Mouse (Mus musculus) lung, embryonic 14.5 days (tissue): ENCODE data around the gene Sgms1. TPM values are rescaled to one million over a fixed set of nuclear protein-coding genes. Genes with fewer than 3 reads are reported as not detected.

Experiments
- ATAC-seq: fragments of 200-750 bp; cut with Nextera tagmentation; 2 replicates; pipeline ENCODE4 v1.8.0; 2017; ENCODE audit warnings: mild to moderate bottlenecking, moderate TSS enrichment, moderate library complexity; ENCODE audit not compliant: insufficient read depth
- DNase-seq: peaks from one replicate; pipeline ENCODE4 v3.0.0-alpha.2; 2015
- H3K27ac ChIP-seq: fragments of 300-500 bp; sonication (generic); 2 replicates; pipeline ENCODE4 v1.5.1; 2014; ENCODE audit warnings: low read depth, mild to moderate bottlenecking, moderate library complexity
- H3K27me3 ChIP-seq: fragments of 300-500 bp; sonication (generic); 2 replicates; pipeline ENCODE4 v1.6.1; 2014; ENCODE audit warnings: low read length, control low read depth; ENCODE audit not compliant: insufficient read depth
- H3K36me3 ChIP-seq: fragments of 300-500 bp; sonication (generic); 2 replicates; pipeline ENCODE4 v1.6.1; 2014; ENCODE audit warnings: control low read depth; ENCODE audit not compliant: insufficient read depth
- H3K4me1 ChIP-seq: fragments of 300-500 bp; sonication (generic); 2 replicates; pipeline ENCODE4 v1.6.1; 2014; ENCODE audit warnings: antibody characterized with exemption, control low read depth; ENCODE audit not compliant: insufficient read depth
- H3K4me2 ChIP-seq: fragments of 300-500 bp; sonication (generic); 2 replicates; pipeline ENCODE4 v1.6.1; 2014; ENCODE audit warnings: mild to moderate bottlenecking
- H3K4me3 ChIP-seq: fragments of 300-500 bp; sonication (generic); 2 replicates; pipeline ENCODE4 v1.5.1; 2014; ENCODE audit warnings: low read depth, low read length
- H3K9ac ChIP-seq: fragments of 300-500 bp; sonication (generic); 2 replicates; pipeline ENCODE4 v1.6.1; 2014
- H3K9me3 ChIP-seq: fragments of 300-500 bp; sonication (generic); 2 replicates; pipeline ENCODE4 v1.6.1; 2016; ENCODE audit warnings: low read depth, low read length, control low read depth
- CTCF ChIP-seq: IDR thresholded peaks from 2 replicates; pipeline ENCODE4 v1.5.1; 2016; ENCODE audit warnings: antibody characterized with exemption, low read depth
- WGBS: fragments of 180-500 bp; shearing (Covaris S2); extraction: QIAGEN DNeasy Blood & Tissue Kit; methylation state at CpG from one replicate; pipeline ENCODE4 v1.1.7; 2014; 5-methylcytosine and 5-hydroxymethylcytosine counted together
- polyA plus RNA-seq: library from polyadenylated mRNA; unstranded; fragments of >200 nt; fragmentation: Nextera tagmentation; extraction: Ambion mirVana; gene quantifications from 2 replicates; pipeline ENCODE4 v1.2.1, GENCODE M21; 2014

The Sgms1 gene
- polyA plus RNA-seq, 1 experiment from 2014 or later: 50.2 TPM

DNA sequence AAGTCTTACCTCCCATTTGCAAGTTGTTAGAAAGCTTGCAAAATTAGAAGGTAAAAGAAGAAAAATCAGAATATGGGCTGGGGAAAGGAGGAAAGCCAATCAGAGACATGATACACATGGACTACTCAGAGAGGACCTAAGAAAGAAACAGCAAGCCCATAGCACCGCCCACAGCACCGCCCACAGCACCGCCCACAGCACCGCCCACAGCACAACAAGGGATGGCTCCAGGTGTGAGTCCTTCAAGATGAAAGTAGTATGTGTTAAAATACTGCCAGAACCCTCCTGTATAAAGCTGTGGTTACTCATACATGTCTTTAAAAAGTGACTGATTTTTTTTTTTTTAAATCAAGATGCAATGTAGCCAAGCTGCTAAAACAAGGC lies 44.8 kb downstream of the Sgms1 start:
- WGBS: 24% methylated on average over 4 of the region's 4 CpGs
- no peak overlapping the region for H3K9ac ChIP-seq

DNA sequence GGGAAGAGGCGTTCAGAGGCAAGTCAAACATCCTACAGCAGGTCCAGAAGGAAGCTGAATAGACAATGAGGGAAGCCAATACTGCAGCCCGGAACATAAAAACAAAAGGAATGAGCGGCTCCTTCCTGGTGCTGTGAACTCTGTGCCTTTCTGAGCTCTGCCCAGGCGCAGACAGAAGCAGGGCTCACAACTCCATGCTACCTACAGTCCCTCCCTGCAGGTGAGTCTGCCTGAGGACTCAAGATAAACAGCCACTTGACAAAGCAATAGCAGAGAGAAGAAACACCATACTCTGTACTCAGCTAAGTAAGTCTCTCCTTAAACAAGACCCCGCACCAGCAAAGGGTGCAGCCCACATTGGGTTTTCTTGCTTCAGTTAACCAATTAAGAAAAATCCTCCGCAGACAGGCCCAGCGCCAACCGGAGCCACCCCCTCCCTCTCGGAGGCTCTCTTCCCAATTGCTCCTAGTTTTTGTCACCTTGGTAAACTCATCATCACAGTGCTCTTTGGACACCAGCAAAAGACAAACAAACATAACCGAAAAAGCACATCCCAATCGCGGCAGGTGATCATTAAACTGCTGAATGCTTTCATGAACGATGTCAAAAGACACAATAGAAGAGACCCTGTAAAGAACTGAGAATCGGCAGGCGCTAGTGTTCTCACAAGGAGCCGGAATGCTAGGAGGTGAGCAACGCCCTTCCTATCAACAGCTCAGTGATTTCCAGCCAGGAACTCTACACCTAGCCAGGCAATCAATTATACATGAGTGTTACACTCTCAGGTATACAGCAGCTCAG lies 45.4 kb downstream of the Sgms1 start:
- DNase-seq (no peak), ATAC-seq (no peak)
- TF ChIP-seq CTCF: no peak
- no peak overlapping the region for H3K4me3 ChIP-seq
- H3K36me3 ChIP-seq: no peaks in the 10 kb centered on the region
- 15% methylated on average over 17 of the region's 17 CpGs for WGBS
- H3K4me1 ChIP-seq: peaks cover 49% of the 10 kb centered on the region
- no peak overlapping the region for H3K9ac ChIP-seq
- no peaks in the 10 kb centered on the region for H3K9me3 ChIP-seq
- no peaks in the 10 kb centered on the region for H3K27me3 ChIP-seq
- peak overlapping the region; percentile 12; the same call in 1 of the 2 replicates for H3K27ac ChIP-seq
- peak overlapping the region; percentile 23 for H3K4me2 ChIP-seq

More for the DNA sequence above, 44.8 kb downstream of the Sgms1 start:
- no peak for DNase-seq
- TF ChIP-seq CTCF: no peak
- no peak overlapping the region for H3K27ac ChIP-seq
- H3K4me3 ChIP-seq: no peak overlapping the region
- no peaks in the 10 kb centered on the region for H3K27me3 ChIP-seq
- no peak for ATAC-seq
- peaks cover 49% of the 10 kb centered on the region for H3K4me1 ChIP-seq
- no peaks in the 10 kb centered on the region for H3K36me3 ChIP-seq
- H3K4me2 ChIP-seq: no peak overlapping the region; the same call in 1 of the 2 replicates
- no peaks in the 10 kb centered on the region for H3K9me3 ChIP-seq

DNA sequence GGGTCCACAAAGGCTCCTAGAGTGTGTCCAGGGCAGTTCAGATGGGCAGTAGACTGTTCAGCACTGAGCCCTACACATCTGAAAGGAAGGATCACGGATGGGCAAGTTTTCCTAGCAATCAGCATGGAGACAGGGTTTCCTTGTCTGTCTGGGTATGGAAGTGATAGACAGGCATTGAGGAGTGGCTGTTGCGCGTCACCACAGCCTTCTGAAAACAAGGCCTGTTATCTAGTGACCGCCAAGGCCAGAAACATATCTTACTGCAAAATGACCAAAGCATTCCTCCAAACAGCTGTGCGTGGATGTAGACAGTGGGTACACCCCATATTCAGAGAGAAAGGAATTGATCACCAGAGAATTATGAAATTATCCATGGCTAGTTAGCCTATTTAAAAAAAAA lies 47.1 kb downstream of the Sgms1 start:
- no peak overlapping the region; the same call in 1 of the 2 replicates for H3K27ac ChIP-seq
- TF ChIP-seq CTCF: no peak
- DNase-seq (no peak), ATAC-seq (no peak)
- 71% methylated on average over 5 of the region's 5 CpGs for WGBS
- no peaks in the 10 kb centered on the region for H3K27me3 ChIP-seq
- H3K4me1 ChIP-seq: peaks cover 48% of the 10 kb centered on the region
- no peak overlapping the region for H3K9ac ChIP-seq
- no peak overlapping the region for H3K4me3 ChIP-seq
- H3K4me2 ChIP-seq: no peak overlapping the region
- H3K36me3 ChIP-seq: no peaks in the 10 kb centered on the region
- no peaks in the 10 kb centered on the region for H3K9me3 ChIP-seq

DNA sequence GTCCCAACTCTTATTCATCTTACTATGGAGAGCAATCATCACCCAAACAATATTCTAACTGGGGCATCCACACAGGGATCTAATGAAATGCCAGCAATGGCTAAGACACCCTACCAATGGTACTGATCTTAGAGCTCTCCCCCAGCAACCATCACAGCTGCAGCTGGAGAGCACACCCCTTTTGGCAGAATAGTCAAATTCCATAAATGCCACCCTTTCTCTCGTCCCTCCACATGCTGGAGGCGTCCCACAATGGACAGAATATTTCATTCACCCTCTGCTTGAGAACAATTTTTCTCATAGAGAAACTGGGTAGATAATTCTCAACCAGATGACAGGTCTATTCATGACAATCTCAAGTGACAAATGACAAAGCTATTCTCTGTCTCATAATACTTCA lies 48.4 kb downstream of the Sgms1 start:
- TF ChIP-seq CTCF: no peak
- Histone ChIP-seq H3K4me2 (no peak overlapping the region), H3K9me3 (no peaks in the 10 kb centered on the region), H3K4me3 (no peak overlapping the region), H3K27ac (no peak overlapping the region), H3K4me1 (peaks cover 44% of the 10 kb centered on the region), H3K9ac (no peak overlapping the region), H3K27me3 (no peaks in the 10 kb centered on the region), H3K36me3 (no peaks in the 10 kb centered on the region)
- no peak for ATAC-seq
- WGBS: 21% methylated on average over 2 of the region's 2 CpGs
- DNase-seq: peak; percentile 57

GRCm38 (mm10) chr19:32340168-32340567 lies 49.3 kb downstream of the Sgms1 start:
- Histone ChIP-seq H3K27ac (no peak overlapping the region), H3K9me3 (no peaks in the 10 kb centered on the region), H3K36me3 (no peaks in the 10 kb centered on the region), H3K27me3 (no peaks in the 10 kb centered on the region), H3K9ac (no peak overlapping the region), H3K4me1 (peaks cover 34% of the 10 kb centered on the region), H3K4me2 (no peak overlapping the region), H3K4me3 (no peak overlapping the region)
- no peak for TF ChIP-seq CTCF
- no peak for DNase-seq
- no peak for ATAC-seq
- 90% methylated on average over 5 of the region's 5 CpGs for WGBS

DNA sequence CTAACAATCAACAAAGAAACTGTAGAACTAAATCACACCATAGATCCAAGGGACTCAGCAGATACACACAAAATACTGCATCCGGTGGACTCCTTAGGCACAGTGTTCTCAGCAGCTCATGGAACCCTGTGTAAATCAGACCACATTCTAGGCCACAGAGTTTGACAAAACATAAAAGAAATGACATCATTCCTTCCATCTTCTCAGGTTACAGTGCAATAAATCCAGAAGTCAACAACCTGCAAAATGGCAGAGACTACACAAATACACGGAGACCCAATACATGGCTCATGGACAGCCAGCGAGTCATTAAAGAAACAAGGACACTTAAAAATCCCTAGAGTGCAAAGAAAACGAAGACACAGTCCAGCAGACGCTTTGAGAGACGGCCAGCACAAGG lies 51.8 kb downstream of the Sgms1 start:
- Histone ChIP-seq H3K27ac (peak overlapping the region; percentile 63), H3K9ac (no peak overlapping the region), H3K27me3 (no peaks in the 10 kb centered on the region), H3K9me3 (no peaks in the 10 kb centered on the region), H3K4me3 (no peak overlapping the region), H3K4me1 (peaks cover 26% of the 10 kb centered on the region), H3K36me3 (no peaks in the 10 kb centered on the region), H3K4me2 (no peak overlapping the region)
- DNase-seq (peak; percentile 55), ATAC-seq (peak; percentile 62; the same call in 1 of the 2 replicates)
- TF ChIP-seq CTCF: no peak
- WGBS: 19% methylated on average over 6 of the region's 6 CpGs

GRCm38 (mm10) chr19:32334751-32335150 lies 54.8 kb downstream of the Sgms1 start:
- H3K9ac ChIP-seq: no peak overlapping the region
- H3K36me3 ChIP-seq: no peaks in the 10 kb centered on the region
- 88% methylated on average over 2 of the region's 2 CpGs for WGBS
- H3K9me3 ChIP-seq: no peaks in the 10 kb centered on the region
- H3K4me3 ChIP-seq: no peak overlapping the region
- no peak overlapping the region for H3K27ac ChIP-seq
- peaks cover 15% of the 10 kb centered on the region for H3K4me1 ChIP-seq
- DNase-seq (no peak), ATAC-seq (no peak)
- no peaks in the 10 kb centered on the region for H3K27me3 ChIP-seq
- no peak for TF ChIP-seq CTCF
- no peak overlapping the region for H3K4me2 ChIP-seq
